Mouse (Mus musculus) liver, embryonic 11.5 days (tissue): ENCODE measurements around the gene Fstl3. TPM values are rescaled to one million over a fixed set of nuclear protein-coding genes. Genes with fewer than 3 reads are reported as not detected.
A peak's percentile ranks its signal among the peaks of the same experiment; 100 is the strongest.

ENCODE experiments used
- ATAC-seq: fragments of 200-750 bp; cut with Nextera tagmentation; replicated peaks from 2 replicates; pipeline ENCODE4 v1.8.0; 2017; ENCODE audit warnings: moderate number of reproducible peaks, mild to moderate bottlenecking, moderate TSS enrichment, moderate library complexity; ENCODE audit not compliant: low FRiP score
- DNase-seq: peaks from one replicate; pipeline ENCODE4 v3.0.0-alpha.2; 2017; ENCODE audit warnings: low spot score
- H3K27ac ChIP-seq: fragments of 300-500 bp; sonication (generic); 2 replicates; pipeline ENCODE4 v1.5.1; 2014; ENCODE audit warnings: mild to moderate bottlenecking, low read depth, low read length, control low read depth
- H3K27me3 ChIP-seq: fragments of 300-500 bp; sonication (generic); replicated peaks from 2 replicates; pipeline ENCODE4 v1.6.1; 2014; ENCODE audit warnings: low read length, mixed read lengths; ENCODE audit not compliant: control insufficient read depth, insufficient read depth
- H3K36me3 ChIP-seq: fragments of 300-500 bp; sonication (generic); 2 replicates; pipeline ENCODE4 v1.6.1; 2014; ENCODE audit warnings: mild to moderate bottlenecking, low read length, moderate library complexity, mixed read lengths; ENCODE audit not compliant: control insufficient read depth, insufficient read depth
- H3K4me1 ChIP-seq: fragments of 300-500 bp; sonication (generic); replicated peaks from 2 replicates; pipeline ENCODE4 v1.6.1; 2014; ENCODE audit warnings: low read length, mixed read lengths; ENCODE audit not compliant: control insufficient read depth, insufficient read depth
- H3K4me2 ChIP-seq: fragments of 300-500 bp; sonication (generic); 2 replicates; pipeline ENCODE4 v1.6.1; 2014; ENCODE audit warnings: mild to moderate bottlenecking, control low read depth, moderate library complexity
- H3K4me3 ChIP-seq: fragments of 300-500 bp; sonication (generic); 2 replicates; pipeline ENCODE4 v1.5.1; 2014; ENCODE audit warnings: low read depth, low read length, control low read depth
- H3K9ac ChIP-seq: fragments of 300-500 bp; sonication (generic); 2 replicates; pipeline ENCODE4 v1.6.1; 2014; ENCODE audit warnings: low read depth, low read length, control low read depth
- H3K9me3 ChIP-seq: fragments of 300-500 bp; sonication (generic); 2 replicates; pipeline ENCODE4 v1.6.1; 2016; ENCODE audit warnings: low read length, inconsistent platforms, mixed read lengths; ENCODE audit not compliant: control insufficient read depth
- WGBS: fragments of 180-500 bp; shearing (Covaris S2); extraction: QIAGEN DNeasy Blood & Tissue Kit; methylation state at CpG from one replicate; pipeline ENCODE4 v1.1.7; 2014; 5-methylcytosine and 5-hydroxymethylcytosine counted together
- polyA plus RNA-seq: library from polyadenylated mRNA; unstranded; fragments of >200 nt; fragmentation: Nextera tagmentation; extraction: Ambion mirVana; gene quantifications from 2 replicates; pipeline ENCODE4 v1.2.1, GENCODE M21; 2014

Fstl3 gene
- polyA plus RNA-seq, 1 experiment from 2014 or later, result 2.6 TPM

DNA sequence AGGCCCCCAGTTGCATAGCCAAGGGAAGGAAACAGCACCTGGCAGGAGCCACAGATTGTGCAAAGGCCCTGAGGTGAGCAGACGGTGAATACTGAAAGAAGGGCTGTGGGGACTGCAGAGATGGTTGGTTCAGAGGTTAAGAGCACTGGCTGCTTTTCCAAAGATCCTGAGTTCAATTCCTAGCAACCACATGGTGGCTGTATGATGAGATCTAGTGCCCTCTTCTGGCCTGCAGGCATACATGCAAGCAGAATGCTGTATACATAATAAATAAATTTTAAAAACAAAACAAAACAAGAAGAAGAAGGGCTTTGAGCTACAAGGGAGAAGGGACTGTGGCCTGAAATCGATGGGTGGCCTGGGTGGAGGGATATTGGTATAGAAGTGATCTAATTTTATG, 40.0 kb downstream of the Fstl3 start:
- ATAC-seq (no peak), DNase-seq (no peak)
- no peaks in the 10 kb centered on the region for H3K27me3 ChIP-seq
- no peaks in the 10 kb centered on the region for H3K9me3 ChIP-seq
- H3K4me2 ChIP-seq, result no peak overlapping the region
- no peak overlapping the region for H3K9ac ChIP-seq
- H3K4me1 ChIP-seq, result 0 out of 2 replicates have a peak, but pooled peaks cover 2% of the 10 kb centered on the region
- 60% methylated on average over 2 of the region's 2 CpGs for WGBS
- no peaks in the 10 kb centered on the region for H3K36me3 ChIP-seq
- H3K27ac ChIP-seq, result no peak overlapping the region
- no peak overlapping the region for H3K4me3 ChIP-seq

- DNase-seq, result no peak
- H3K4me3 ChIP-seq, result no peak overlapping the region
- WGBS, result 48% methylated on average over 4 of the region's 4 CpGs
- no peaks in the 10 kb centered on the region for H3K9me3 ChIP-seq
- H3K9ac ChIP-seq, result no peak overlapping the region
- H3K36me3 ChIP-seq, result no peaks in the 10 kb centered on the region
- H3K27me3 ChIP-seq, result no peaks in the 10 kb centered on the region
- no peak overlapping the region for H3K27ac ChIP-seq
- peaks cover 11% of the 10 kb centered on the region; the same call in 1 of the 2 replicates for H3K4me1 ChIP-seq
- no peak overlapping the region for H3K4me2 ChIP-seq
- no peak for ATAC-seq
These were observed 41.2 kb downstream of the Fstl3 start for GRCm38 (mm10) chr10:79818225-79818624.

GRCm38 (mm10) chr10:79819606-79820005, 42.5 kb downstream of the Fstl3 start:
- no peak for ATAC-seq
- Histone ChIP-seq H3K4me2 (no peak overlapping the region), H3K9me3 (no peaks in the 10 kb centered on the region), H3K36me3 (no peaks in the 10 kb centered on the region), H3K27ac (no peak overlapping the region), H3K9ac (no peak overlapping the region), H3K27me3 (no peaks in the 10 kb centered on the region), H3K4me1 (peaks cover 14% of the 10 kb centered on the region; the same call in 1 of the 2 replicates), H3K4me3 (no peak overlapping the region)
- WGBS, result 85% methylated on average over 17 of the region's 17 CpGs
- no peak for DNase-seq

DNA sequence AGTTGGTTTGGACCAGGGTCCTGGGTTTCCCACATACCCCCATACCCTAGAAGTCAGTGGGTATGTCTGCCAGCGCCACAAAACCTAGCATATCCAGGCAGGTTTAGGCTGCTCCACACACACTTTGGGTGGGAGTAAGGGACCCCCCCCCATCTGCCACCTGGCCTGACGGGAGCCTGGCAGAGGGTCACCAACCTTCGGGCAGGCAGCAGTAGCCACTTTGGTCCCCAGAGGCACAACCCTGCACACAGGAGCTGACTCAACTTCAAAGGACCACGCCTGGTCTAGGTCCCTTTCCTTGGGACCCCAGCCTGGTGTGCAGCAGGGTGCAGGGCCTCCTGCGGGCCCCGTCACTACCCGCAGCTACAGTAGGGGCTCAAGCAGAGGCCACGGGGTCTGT, 43.2 kb downstream of the Fstl3 start:
- no peak for ATAC-seq
- Histone ChIP-seq H3K4me1 (peaks cover 14% of the 10 kb centered on the region; the same call in 1 of the 2 replicates), H3K4me3 (no peak overlapping the region), H3K27ac (no peak overlapping the region), H3K9ac (no peak overlapping the region), H3K27me3 (no peaks in the 10 kb centered on the region), H3K9me3 (no peaks in the 10 kb centered on the region), H3K4me2 (no peak overlapping the region), H3K36me3 (no peaks in the 10 kb centered on the region)
- no peak for DNase-seq
- 81% methylated on average over 8 of the region's 8 CpGs for WGBS

- Histone ChIP-seq H3K4me2 (no peak within 1 kb of the TSS), H3K9ac (no peak within 1 kb of the TSS), H3K9me3 (no peaks in the 10 kb centered on the region), H3K4me1 (peaks cover 14% of the 10 kb centered on the region; the same call in 1 of the 2 replicates), H3K4me3 (no peak within 1 kb of the TSS), H3K27me3 (no peaks in the 10 kb centered on the region), H3K36me3 (no peaks in the 10 kb centered on the region), H3K27ac (no peak within 1 kb of the TSS)
- no peak for ATAC-seq
- 63% methylated on average over 11 of the region's 11 CpGs for WGBS
- no peak for DNase-seq
These were observed 43.7 kb downstream of the Fstl3 start, which contains the start of gene Misp for GRCm38 (mm10) chr10:79820782-79821181. Misp (plus strand) TSS chr10:79820989.

- Histone ChIP-seq H3K9me3 (no peaks in the 10 kb centered on the region), H3K36me3 (no peaks in the 10 kb centered on the region), H3K9ac (no peak overlapping the region), H3K4me3 (no peak overlapping the region), H3K27me3 (no peaks in the 10 kb centered on the region), H3K4me1 (peaks cover 14% of the 10 kb centered on the region; the same call in 1 of the 2 replicates), H3K4me2 (no peak overlapping the region), H3K27ac (no peak overlapping the region)
- DNase-seq, result no peak
- ATAC-seq, result no peak
- 88% methylated on average over 12 of the region's 12 CpGs for WGBS
These were observed 44.7 kb downstream of the Fstl3 start for GRCm38 (mm10) chr10:79821731-79822130.

GRCm38 (mm10) chr10:79822372-79822771, 45.3 kb downstream of the Fstl3 start:
- Histone ChIP-seq H3K27ac (no peak overlapping the region), H3K9me3 (no peaks in the 10 kb centered on the region), H3K27me3 (no peaks in the 10 kb centered on the region), H3K4me2 (peak overlapping the region; percentile 36), H3K4me3 (no peak overlapping the region), H3K9ac (no peak overlapping the region), H3K4me1 (peaks cover 14% of the 10 kb centered on the region; the same call in 1 of the 2 replicates), H3K36me3 (no peaks in the 10 kb centered on the region)
- no peak for DNase-seq
- 52% methylated on average over 17 of the region's 17 CpGs for WGBS
- ATAC-seq, result peak; percentile 26; the same call in 1 of the 2 replicates

DNA sequence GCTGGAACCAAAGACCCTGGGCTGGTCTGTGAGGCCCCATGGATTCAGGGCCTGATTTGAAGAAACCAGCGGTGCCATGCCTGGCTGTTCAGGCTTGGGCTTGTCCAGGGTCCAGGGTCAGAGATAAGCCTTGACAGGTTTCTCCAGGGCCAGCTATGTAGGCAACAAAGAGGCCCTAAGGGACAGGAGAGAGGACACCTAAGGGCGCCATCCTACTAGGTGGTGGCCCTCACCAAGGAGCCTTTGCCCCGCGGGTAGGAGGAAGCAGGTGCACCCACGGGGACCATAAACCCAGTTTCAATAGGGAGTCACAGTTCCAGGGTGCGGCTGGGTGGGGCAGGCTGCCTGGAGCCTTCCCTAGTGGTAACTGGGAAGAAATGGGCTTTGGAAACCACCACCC, 45.9 kb downstream of the Fstl3 start:
- H3K4me2 ChIP-seq, result peak overlapping the region; percentile 28; the same call in 1 of the 2 replicates
- no peak overlapping the region for H3K27ac ChIP-seq
- 67% methylated on average over 6 of the region's 6 CpGs for WGBS
- no peak overlapping the region for H3K9ac ChIP-seq
- DNase-seq (no peak), ATAC-seq (no peak)
- H3K27me3 ChIP-seq, result no peaks in the 10 kb centered on the region
- H3K9me3 ChIP-seq, result no peaks in the 10 kb centered on the region
- peaks cover 14% of the 10 kb centered on the region; the same call in 1 of the 2 replicates for H3K4me1 ChIP-seq
- H3K4me3 ChIP-seq, result no peak overlapping the region
- no peaks in the 10 kb centered on the region for H3K36me3 ChIP-seq

- H3K36me3 ChIP-seq, result no peaks in the 10 kb centered on the region
- ATAC-seq (no peak), DNase-seq (no peak)
- H3K4me1 ChIP-seq, result peaks cover 12% of the 10 kb centered on the region; the same call in 1 of the 2 replicates
- no peak overlapping the region for H3K27ac ChIP-seq
- 0 out of 2 replicates have a peak overlapping the region, but pooled peaks have one; percentile 5 for H3K4me2 ChIP-seq
- no peaks in the 10 kb centered on the region for H3K27me3 ChIP-seq
- 38% methylated on average over 6 of the region's 6 CpGs for WGBS
- H3K9me3 ChIP-seq, result no peaks in the 10 kb centered on the region
- no peak overlapping the region for H3K9ac ChIP-seq
- H3K4me3 ChIP-seq, result no peak overlapping the region
These were observed 47.3 kb downstream of the Fstl3 start for GRCm38 (mm10) chr10:79824413-79824812.
